Mouse (Mus musculus) E14TG2a.4 (cell line): ENCODE results near the gene Osbp2.

Experiments
- H3K27me3 ChIP-seq: 2 replicates; pipeline ENCODE4 v1.6.1; 2014; ENCODE audit warnings: low read length, control low read depth; ENCODE audit not compliant: insufficient read depth
- H3K36me3 ChIP-seq: 2 replicates; pipeline ENCODE4 v1.6.1; 2014; ENCODE audit warnings: low read length, control low read depth; ENCODE audit not compliant: insufficient read depth
- H3K4me1 ChIP-seq: replicated peaks from 2 replicates; pipeline ENCODE4 v1.6.1; 2014; ENCODE audit warnings: low read depth, low read length, control low read depth
- H3K4me3 ChIP-seq: replicated peaks from 2 replicates; pipeline ENCODE4 v1.5.1; 2014; ENCODE audit warnings: mild to moderate bottlenecking, low read length
- H3K9me3 ChIP-seq: 2 replicates; pipeline ENCODE4 v1.6.1; 2014; ENCODE audit warnings: low read length, control low read depth
- CTCF ChIP-seq: conservative IDR thresholded peaks from 2 replicates; pipeline ENCODE4 v1.5.1; 2014; ENCODE audit warnings: low read length
- NANOG ChIP-seq: IDR thresholded peaks from 2 replicates; pipeline ENCODE4 v1.6.1; 2014; ENCODE audit warnings: borderline replicate concordance, low read length, mixed read lengths
- POU5F1 ChIP-seq: IDR thresholded peaks from 2 replicates; pipeline ENCODE4 v1.6.1; 2014; ENCODE audit warnings: low read length, borderline replicate concordance

The Osbp2 gene

DNA sequence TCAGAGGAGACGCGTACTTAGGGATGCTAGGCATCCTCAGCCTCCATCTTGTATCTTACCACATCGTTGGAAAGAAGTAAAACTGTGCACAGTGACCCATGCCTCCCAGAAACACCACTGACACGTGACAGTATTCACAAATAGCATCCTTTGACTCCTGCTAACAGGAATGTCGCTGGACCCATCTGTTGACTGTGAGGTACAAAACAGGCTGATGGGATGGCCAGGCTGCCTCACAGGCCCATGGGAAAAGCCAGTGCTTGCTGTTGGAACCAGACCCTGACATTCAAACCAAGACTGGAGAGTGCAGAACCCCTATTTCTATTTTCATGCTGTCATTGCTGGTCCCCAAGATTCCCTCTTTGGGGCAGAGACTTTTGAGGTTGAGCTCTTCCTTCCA, 5.8 kb downstream of the Osbp2 start:
- Histone ChIP-seq H3K27me3 (peaks cover 38% of the 10 kb centered on the region), H3K36me3 (no peaks in the 10 kb centered on the region), H3K4me1 (peaks cover 8% of the 10 kb centered on the region), H3K9me3 (peaks cover 9% of the 10 kb centered on the region; the same call in 1 of the 2 replicates), H3K4me3 (no peak overlapping the region)
- TF ChIP-seq CTCF (no peak), NANOG (no peak), POU5F1 (no peak)

DNA sequence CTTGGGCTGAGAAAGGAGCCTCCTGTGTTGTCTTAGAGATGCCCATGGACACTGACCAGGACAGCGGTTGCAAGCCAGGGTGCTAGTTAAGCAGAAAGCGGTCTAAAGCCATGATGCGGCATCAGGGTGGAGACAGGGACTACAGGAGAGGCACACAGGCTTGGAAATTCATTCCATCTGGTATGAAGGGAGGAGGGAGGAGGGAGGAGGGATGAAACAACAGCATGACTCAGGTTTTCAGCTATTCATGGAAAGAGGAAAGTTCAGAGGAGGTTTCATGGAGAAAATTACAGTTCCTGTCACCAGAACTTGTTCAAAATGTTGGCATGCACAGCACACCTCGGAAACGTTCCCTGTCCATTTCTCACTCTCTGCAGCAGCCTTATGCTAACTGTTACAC, 7.9 kb downstream of the Osbp2 start:
- no peak for TF ChIP-seq NANOG
- TF ChIP-seq CTCF, result no peak
- TF ChIP-seq POU5F1, result no peak

DNA sequence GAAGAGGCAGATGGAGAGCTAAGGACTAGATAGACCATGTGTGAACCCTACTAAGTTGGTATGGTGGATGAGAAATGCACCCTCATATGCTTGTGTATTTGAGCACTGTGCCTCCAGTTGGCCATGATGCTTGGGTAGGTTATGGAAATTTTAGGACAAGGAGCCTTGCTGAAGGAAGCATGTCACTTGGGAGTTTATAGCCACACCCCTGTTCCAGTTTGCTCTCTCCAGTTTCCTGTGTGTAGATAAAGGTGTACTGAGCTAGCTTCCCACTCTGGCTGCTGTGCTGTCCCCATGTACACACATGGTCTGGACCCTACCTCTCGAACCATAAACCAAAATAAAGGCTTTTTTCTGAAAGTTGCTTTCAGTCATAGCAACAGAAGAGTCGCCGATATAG, 9.5 kb downstream of the Osbp2 start:
- peaks cover 9% of the 10 kb centered on the region; the same call in 1 of the 2 replicates for H3K9me3 ChIP-seq
- peaks cover 36% of the 10 kb centered on the region for H3K4me1 ChIP-seq
- no peaks in the 10 kb centered on the region for H3K36me3 ChIP-seq
- peaks cover 17% of the 10 kb centered on the region; the same call in 1 of the 2 replicates for H3K27me3 ChIP-seq
- H3K4me3 ChIP-seq, result no peak overlapping the region
- TF ChIP-seq POU5F1 (no peak), CTCF (no peak), NANOG (no peak)

More for the DNA sequence above, 7.9 kb downstream of the Osbp2 start:
- Histone ChIP-seq H3K4me3 (no peak overlapping the region), H3K36me3 (no peaks in the 10 kb centered on the region), H3K9me3 (peaks cover 9% of the 10 kb centered on the region; the same call in 1 of the 2 replicates), H3K27me3 (peaks cover 19% of the 10 kb centered on the region; the same call in 1 of the 2 replicates), H3K4me1 (peaks cover 20% of the 10 kb centered on the region)

DNA sequence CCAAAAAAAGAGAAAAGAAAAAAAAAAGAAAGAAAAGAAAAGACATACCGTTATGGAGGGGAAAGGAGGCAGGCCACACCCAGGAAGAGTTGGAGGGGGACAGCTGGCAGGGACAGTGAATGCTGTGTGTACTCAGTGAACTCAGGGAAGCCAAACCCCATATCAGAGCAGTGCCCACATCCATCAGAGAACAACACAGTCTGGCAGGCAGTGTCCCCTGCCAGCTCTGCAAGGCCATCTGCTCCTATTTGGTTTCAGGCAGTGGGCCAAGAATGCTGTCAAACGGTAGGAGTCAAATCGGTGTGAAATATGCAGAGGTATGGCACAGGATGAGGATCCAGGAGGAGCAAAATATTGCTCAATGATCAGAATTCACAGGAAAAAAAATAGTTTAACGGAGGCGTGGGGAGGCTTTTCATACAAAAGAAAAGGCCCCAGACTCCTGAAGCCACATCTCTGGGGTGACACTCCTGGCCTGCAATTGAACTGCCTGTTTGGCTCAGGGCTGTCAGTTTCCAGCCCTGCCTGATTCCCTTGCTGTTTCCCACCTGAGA, 10.1 kb downstream of the Osbp2 start:
- no peak overlapping the region for H3K4me3 ChIP-seq
- peaks cover 9% of the 10 kb centered on the region; the same call in 1 of the 2 replicates for H3K9me3 ChIP-seq
- H3K4me1 ChIP-seq, result peaks cover 42% of the 10 kb centered on the region
- H3K36me3 ChIP-seq, result no peaks in the 10 kb centered on the region
- TF ChIP-seq CTCF, result no peak
- TF ChIP-seq NANOG, result no peak
- TF ChIP-seq POU5F1, result no peak
- peaks cover 13% of the 10 kb centered on the region; the same call in 1 of the 2 replicates for H3K27me3 ChIP-seq

DNA sequence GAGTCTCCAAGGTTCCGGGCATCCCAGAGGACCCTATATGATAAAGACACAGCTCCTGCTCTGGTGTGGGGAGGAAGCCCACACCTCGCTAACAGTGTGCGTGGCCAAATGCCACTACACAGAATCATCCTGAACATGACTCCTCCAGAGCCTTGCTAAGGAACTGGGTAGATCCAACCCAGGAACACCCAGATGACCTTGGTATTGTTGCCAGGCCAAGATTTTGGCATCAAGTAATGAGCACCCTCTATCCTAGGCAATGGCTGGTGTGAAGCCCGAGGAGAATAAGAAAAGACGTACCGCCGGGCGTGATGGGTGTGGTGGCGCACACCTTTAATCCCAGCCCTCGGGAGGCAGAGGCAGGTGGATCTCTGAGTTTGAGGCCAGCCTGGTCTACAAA, 10.7 kb downstream of the Osbp2 start:
- peaks cover 47% of the 10 kb centered on the region for H3K4me1 ChIP-seq
- TF ChIP-seq POU5F1, result no peak
- TF ChIP-seq NANOG, result no peak
- TF ChIP-seq CTCF, result no peak
- H3K27me3 ChIP-seq, result peaks cover 13% of the 10 kb centered on the region; the same call in 1 of the 2 replicates
- H3K36me3 ChIP-seq, result no peaks in the 10 kb centered on the region
- H3K4me3 ChIP-seq, result no peak overlapping the region
- H3K9me3 ChIP-seq, result peaks cover 9% of the 10 kb centered on the region; the same call in 1 of the 2 replicates

DNA sequence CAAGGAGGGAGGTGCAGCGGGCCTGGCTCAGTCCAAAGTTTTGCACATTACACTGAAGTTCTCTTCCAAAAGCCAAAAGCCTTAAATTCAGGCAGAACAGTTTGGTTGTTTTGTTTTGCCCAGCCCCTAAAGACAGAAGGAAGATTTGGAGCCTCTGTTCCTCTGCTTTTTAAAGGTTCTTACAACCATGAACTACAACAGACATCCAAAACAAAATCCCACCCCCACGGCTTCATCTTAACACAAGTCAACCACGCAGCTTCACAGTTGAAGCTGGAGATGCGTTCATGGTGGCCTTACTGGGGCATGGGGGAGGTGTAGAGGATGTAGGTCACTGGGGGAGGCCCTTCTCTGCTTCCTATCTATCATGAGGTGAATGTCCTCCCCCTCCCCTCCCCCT, 11.8 kb downstream of the Osbp2 start:
- H3K9me3 ChIP-seq, result peaks cover 9% of the 10 kb centered on the region; the same call in 1 of the 2 replicates
- no peak for TF ChIP-seq POU5F1
- no peak for TF ChIP-seq NANOG
- no peak for TF ChIP-seq CTCF
- H3K4me3 ChIP-seq, result no peak overlapping the region
- peaks cover 53% of the 10 kb centered on the region for H3K4me1 ChIP-seq
- H3K27me3 ChIP-seq, result peaks cover 12% of the 10 kb centered on the region; the same call in 1 of the 2 replicates
- no peaks in the 10 kb centered on the region for H3K36me3 ChIP-seq

DNA sequence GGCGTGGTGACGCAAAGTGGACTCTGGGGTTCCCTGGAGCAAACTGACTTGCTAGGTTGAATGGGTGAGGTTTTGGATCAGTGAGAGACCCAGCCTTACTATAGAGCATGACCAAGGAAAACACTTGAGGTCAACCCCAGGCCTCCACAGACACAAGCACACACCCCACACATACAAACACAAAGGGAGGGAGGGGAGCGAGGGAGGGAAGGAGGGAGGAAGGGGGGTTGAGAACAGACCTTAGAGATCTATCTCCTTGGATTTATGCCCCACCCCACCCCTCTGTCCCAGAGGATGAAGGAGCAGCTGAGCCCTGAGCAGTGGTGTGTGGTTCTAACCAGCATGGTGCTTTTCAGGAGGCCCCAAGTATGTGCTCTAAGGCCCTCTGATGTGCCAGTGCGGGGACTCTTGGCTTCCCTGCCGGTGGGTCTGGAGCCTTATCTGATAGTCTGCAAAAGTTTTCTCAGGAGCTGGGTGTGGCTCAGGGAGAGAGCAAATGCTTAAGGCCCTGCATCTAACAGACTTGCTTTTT, 12.9 kb downstream of the Osbp2 start:
- no peak overlapping the region for H3K4me3 ChIP-seq
- H3K9me3 ChIP-seq, result peaks cover 9% of the 10 kb centered on the region; the same call in 1 of the 2 replicates
- H3K27me3 ChIP-seq, result peaks cover 11% of the 10 kb centered on the region; the same call in 1 of the 2 replicates
- no peak for TF ChIP-seq NANOG
- TF ChIP-seq POU5F1, result no peak
- no peak for TF ChIP-seq CTCF
- no peaks in the 10 kb centered on the region for H3K36me3 ChIP-seq
- peaks cover 53% of the 10 kb centered on the region for H3K4me1 ChIP-seq

DNA sequence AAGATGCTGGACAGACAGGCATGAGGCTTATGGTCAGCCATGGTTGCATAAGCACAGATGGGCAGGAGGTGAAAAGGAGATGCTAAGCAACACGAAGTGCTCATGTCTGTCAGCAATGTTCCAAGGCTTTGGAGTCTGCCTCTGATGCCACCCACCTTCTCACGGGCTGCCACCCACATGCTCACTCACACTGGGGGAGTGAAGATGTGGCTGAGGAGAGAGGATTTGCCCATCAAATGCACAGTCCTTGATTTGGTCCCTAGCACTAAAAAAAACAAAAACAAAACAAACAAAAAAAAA, 13.4 kb downstream of the Osbp2 start:
- TF ChIP-seq POU5F1 (no peak), NANOG (no peak), CTCF (no peak)
- H3K36me3 ChIP-seq, result no peaks in the 10 kb centered on the region
- peaks cover 9% of the 10 kb centered on the region; the same call in 1 of the 2 replicates for H3K9me3 ChIP-seq
- H3K27me3 ChIP-seq, result peaks cover 8% of the 10 kb centered on the region; the same call in 1 of the 2 replicates
- H3K4me3 ChIP-seq, result no peak overlapping the region
- peaks cover 53% of the 10 kb centered on the region for H3K4me1 ChIP-seq
